Mouse (Mus musculus): ENCODE measurements around the gene Serpinc1.

DNA sequence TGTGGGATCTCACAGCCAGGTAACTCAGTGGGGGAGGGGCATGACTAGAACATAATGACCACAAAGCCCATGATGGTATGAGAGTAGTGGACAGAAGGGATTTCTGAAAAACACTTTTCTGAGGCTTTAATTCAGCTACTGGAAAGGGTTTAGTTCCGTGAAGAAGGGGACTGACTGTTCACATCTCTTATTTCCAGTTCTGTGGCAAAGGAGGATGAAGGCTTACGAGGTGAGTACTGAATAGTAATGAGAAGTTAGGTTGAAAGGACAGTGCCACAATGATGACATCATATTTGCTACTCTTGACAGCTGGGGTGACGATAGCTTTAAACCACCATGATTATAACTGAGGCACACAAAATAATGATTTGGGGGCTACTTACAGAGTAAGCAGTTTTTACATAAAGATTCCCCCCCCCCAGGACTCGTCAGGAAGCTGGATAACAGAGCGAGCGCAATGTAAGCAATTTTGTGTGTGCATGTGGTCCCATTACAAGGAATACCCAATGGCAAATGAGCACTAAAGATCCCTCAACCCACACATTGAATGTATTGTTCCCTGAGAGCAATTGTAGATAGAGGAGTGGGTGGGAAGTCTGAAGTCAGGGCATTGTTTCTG is 57.5 kb downstream of the Serpinc1 start:
- TF ChIP-seq CTCF (IDR thresholded peaks at IDR 0.05; ENCODE audit: extremely low read depth, insufficient read depth, low read length) (no peak), POLR2A (IDR thresholded peaks at IDR 0.05; ENCODE audit: extremely low read depth, insufficient read depth, low read length) (peak; percentile 50; the same call in 1 of the 2 replicates)
